Mouse (Mus musculus) gastrocnemius, adult 2 months (tissue): ENCODE measurements around the gene Anapc15-ps. TPM values are rescaled to one million over a fixed set of nuclear protein-coding genes. Genes with fewer than 3 reads are reported as not detected.

Experiments used
- DNase-seq: peaks from one replicate; pipeline ENCODE4 v3.0.0; 2022
- H3K27ac ChIP-seq: fragments of 200-600 bp; 2 replicates; pipeline ENCODE4 v1.8.1; 2022; ENCODE audit warnings: mild to moderate bottlenecking
- H3K4me3 ChIP-seq: fragments of 200-600 bp; 2 replicates; pipeline ENCODE4 v1.8.1; 2022; ENCODE audit warnings: mild to moderate bottlenecking, moderate library complexity
- CTCF ChIP-seq: fragments of 200-600 bp; IDR thresholded peaks from 2 replicates; pipeline ENCODE4 v1.8.1; 2022; ENCODE audit warnings: antibody characterized with exemption, mild to moderate bottlenecking, moderate library complexity
- intact Hi-C: fragments of 180-260 bp; cut with DNase I; formaldehyde crosslinking; loops from one replicate; pipeline ENCODE4 v1.15.1; 2025
- total RNA-seq, 2 experiments: library from RNA; stranded (reverse); gene quantifications; 2 replicates each; pipeline ENCODE4 v1.2.3; 2021

Gene Anapc15-ps
- total RNA-seq, 2 experiments from 2014 or later = not detected

DNA sequence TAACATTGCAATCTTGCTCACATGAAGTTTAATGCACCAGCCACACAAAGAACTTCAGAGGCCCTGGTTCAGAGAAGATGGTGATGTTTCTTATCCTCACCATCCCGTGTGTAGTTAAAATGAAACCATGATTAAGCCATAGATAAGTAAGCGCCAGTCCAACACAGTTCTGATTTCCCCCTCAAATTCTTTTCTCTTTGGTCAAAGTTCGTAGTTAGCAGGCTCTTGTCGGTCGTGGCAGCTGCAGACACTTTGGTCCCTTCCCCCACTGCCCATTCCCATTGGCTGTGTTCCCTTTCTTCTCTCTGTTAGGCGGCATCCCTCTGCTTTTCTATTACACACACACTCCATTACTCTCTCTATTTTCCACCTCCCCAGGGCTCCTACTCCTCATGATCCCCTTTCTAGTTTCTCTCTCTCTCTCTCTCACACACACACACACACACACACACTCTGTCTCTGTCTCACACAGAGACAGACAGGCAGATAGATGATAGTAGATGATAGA, 14.4 kb downstream of the Anapc15-ps start:
- intact Hi-C loops = no loop called here
- DNase-seq = no peak
- Histone ChIP-seq H3K27ac (no peak overlapping the region), H3K4me3 (no peak overlapping the region)
- TF ChIP-seq CTCF = no peak

DNA sequence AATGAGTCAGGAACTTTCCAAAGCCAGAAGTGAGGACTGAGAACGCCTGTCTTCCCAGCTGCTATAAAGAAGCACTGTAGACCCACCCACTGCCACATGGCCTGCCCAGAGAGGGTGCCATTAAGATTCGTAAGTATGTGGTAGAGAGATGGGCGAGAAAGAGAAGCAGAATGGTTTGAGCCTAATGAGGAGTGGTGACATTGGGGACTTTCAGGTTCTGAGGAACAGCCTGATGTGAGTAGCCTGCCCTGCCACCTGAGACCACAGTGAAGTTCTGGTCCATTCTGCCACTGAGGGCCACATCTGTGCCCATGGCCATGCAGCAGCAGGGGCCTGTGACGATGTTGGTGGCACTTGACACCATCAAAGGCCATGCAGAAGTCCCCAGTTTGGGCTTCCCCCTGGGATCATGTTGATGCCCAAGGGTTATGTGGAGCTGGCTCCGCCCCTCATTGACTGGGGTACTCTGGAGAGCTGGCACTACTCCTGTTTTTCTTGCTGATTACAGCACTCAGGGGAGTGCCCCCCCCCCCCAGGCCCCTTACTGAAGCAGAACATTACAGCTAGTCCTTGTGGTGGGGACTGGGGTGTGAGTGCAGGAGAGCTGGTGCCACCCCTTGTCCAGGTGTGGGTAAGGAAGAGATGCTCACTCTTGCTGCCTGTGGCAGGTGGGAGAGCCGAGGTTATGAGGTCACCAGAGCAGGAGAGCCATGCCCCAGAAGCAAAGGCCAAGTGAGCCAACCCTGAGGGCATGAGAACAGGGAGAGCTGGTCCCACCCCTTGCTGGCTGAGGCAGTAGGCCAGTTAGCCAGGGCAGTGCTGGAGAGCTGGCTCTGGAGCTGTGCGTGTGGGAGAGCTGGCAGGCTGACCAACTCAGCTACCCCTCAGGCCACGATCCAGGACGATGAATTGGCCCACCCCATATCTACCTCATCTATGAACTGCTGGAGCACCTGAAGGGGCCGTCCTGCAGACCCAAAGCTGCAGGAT, 16.7 kb downstream of the Anapc15-ps start:
- TF ChIP-seq CTCF = no peak
- Histone ChIP-seq H3K27ac (no peak overlapping the region), H3K4me3 (no peak overlapping the region)
- intact Hi-C loops = no loop called here
- no peak for DNase-seq

DNA sequence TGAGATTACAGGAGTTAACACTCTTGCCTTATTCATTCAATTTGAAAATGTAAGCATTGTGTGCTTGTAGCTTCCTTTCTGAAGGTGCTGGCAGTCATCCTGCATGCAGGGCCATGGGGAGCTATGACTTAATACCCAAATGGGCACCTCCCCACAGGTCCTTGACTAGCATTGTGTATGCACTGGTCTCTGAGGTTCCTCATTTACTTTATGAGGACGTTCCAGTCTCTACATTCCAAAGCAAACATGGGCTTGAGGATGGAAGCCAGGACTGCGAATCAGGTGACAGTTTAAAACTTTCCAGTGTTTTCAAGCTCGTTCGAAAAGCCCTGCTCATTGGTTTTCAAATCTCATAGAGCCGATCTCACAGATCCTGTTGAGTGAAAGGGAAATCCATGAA, 21.1 kb downstream of the Anapc15-ps start:
- no peak overlapping the region for H3K27ac ChIP-seq
- intact Hi-C loops = no loop called here
- no peak for DNase-seq
- TF ChIP-seq CTCF = no peak
- H3K4me3 ChIP-seq = no peak overlapping the region

DNA sequence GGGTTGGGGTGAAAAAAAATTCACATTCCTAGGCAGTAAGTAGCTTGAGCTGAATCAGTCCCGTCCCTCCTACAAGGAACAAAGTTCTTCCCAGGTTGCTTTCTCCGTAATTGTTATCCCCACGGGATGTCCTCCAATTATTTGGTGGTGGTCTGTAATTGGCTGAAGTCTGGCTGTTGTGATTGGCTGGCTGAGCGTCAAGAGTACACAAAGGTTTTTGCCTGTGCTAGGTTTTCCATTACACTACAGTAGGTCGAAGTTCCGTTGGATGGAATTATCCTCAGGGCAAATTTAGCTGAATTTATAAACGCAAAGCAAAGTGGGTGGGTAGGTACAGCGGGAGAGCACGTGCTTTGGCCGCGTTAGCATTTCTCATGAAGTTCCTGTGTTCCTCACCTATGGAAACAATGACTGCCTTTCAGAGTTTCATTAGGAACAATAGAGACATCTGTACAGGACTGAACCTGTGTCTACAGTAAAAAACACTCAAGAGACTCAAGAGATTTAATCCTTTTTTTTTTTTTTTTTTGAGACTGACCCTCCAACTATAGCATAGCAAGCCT, 24.8 kb downstream of the Anapc15-ps start:
- TF ChIP-seq CTCF = no peak
- H3K4me3 ChIP-seq = no peak overlapping the region
- H3K27ac ChIP-seq = no peak overlapping the region
- no peak for DNase-seq
- intact Hi-C loops = no loop called here

DNA sequence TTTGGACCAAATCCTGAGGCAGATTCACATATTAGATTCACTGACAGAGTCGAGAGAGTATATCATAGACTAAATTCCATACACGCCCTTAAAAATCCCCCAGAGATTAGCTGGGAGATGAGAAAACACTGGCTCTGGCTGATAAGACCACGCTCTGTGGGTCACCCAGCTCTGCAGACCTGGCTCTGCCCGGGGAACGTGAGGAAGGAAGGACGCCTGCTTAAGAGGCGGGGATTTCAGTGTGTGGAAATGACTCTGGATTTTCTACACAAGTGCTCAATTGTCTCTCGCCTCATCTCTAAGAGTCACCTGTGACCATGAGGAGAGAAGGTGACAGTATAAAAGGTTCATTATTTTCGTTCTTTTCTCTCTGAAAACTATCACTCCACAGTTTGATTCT, 26.1 kb downstream of the Anapc15-ps start:
- Histone ChIP-seq H3K4me3 (no peak overlapping the region), H3K27ac (no peak overlapping the region)
- DNase-seq = no peak
- intact Hi-C loops = no loop called here
- no peak for TF ChIP-seq CTCF

GRCm38 (mm10) chr10:95646576-95646975, 26.7 kb downstream of the Anapc15-ps start:
- intact Hi-C loops = no loop called here
- TF ChIP-seq CTCF = no peak
- Histone ChIP-seq H3K27ac (no peak overlapping the region), H3K4me3 (no peak overlapping the region)
- no peak for DNase-seq

GRCm38 (mm10) chr10:95643696-95644360, 29.4 kb downstream of the Anapc15-ps start:
- no peak overlapping the region for H3K4me3 ChIP-seq
- intact Hi-C loops = no loop called here
- no peak for TF ChIP-seq CTCF
- DNase-seq = peak; percentile 51
- H3K27ac ChIP-seq = peak overlapping the region; percentile 77

DNA sequence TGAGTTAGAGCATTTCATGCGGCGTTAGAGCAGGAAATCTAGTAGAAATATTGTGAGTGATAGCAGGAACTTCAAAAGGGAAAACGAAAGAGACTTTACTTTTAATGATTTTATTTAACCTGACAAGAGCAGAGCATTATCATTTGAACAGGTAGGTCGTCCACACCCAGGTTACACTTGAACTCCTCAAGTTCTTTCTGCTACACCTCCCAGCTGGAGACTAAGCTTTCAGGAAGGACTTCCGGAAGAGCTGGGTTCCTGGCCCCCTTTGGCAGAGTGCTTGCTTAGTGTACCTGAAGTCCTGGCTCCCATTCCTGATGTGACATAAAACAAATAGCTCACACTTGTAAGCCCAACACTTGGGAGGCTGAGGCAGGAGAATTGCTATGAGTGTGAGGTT, 30.2 kb downstream of the Anapc15-ps start:
- no peak for DNase-seq
- intact Hi-C loops = no loop called here
- TF ChIP-seq CTCF = no peak
- H3K4me3 ChIP-seq = no peak overlapping the region
- H3K27ac ChIP-seq = peak overlapping the region; percentile 77

GRCm38 (mm10) chr10:95641335-95641734, 31.9 kb downstream of the Anapc15-ps start:
- DNase-seq = peak; percentile 49
- no peak overlapping the region for H3K4me3 ChIP-seq
- no peak for TF ChIP-seq CTCF
- no peak overlapping the region for H3K27ac ChIP-seq
- intact Hi-C loops = no loop called here

GRCm38 (mm10) chr10:95639429-95639828, 33.8 kb downstream of the Anapc15-ps start:
- H3K4me3 ChIP-seq = no peak overlapping the region
- intact Hi-C loops = loop anchor here (5.0 kb wide), 1 partner anchor 77 kb away; the partner anchor contains the start of gene Nudt4
- no peak overlapping the region for H3K27ac ChIP-seq
- no peak for DNase-seq
- TF ChIP-seq CTCF = no peak

GRCm38 (mm10) chr10:95634751-95635150, 38.5 kb downstream of the Anapc15-ps start:
- no peak for DNase-seq
- H3K27ac ChIP-seq = no peak overlapping the region
- intact Hi-C loops = loop anchor here (5.0 kb wide), 1 partner anchor 72 kb away; the partner anchor contains the start of gene Nudt4
- no peak for TF ChIP-seq CTCF
- H3K4me3 ChIP-seq = no peak overlapping the region

DNA sequence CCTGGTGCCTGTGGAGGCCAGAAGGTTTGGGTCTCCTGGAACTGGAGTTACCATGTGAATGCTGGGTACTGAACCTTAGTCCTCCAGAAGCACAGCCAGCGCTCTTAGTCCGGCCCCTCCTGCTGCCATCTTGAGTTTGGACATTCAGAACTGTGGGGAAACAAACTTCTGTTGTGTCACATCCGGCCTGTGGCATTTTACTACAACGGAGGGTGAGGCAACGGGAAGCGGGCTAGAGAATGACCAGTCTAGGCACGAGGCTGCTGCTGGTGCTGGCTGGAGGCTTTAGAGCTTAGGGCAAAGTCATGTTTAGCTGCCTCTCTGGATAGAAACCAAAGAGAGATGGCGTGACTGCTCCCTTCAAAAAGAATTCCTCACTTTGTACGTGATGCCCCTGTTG, 39.0 kb downstream of the Anapc15-ps start:
- H3K4me3 ChIP-seq = no peak overlapping the region
- H3K27ac ChIP-seq = no peak overlapping the region
- no peak for TF ChIP-seq CTCF
- DNase-seq = no peak
- intact Hi-C loops = no loop called here

DNA sequence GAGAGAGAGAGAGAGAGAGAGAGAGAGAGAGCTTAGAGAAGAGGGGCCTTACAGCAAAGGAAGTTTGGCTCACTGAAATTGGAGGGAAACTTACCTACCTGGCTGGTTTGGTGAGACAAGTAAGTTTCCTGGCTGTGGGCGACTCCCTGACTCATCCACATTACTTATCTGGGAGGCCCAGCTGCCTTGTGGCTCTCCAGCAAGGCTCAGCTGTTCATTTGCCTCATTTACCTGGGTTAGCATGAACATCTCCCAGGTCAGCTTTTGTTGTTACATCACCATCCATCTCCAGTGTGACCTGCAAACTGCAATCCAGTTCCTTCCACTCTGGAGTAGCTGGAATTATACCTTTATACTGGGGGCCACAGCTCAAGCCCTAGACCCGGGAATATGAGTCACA, 41.7 kb downstream of the Anapc15-ps start:
- DNase-seq = no peak
- H3K27ac ChIP-seq = no peak overlapping the region
- H3K4me3 ChIP-seq = no peak overlapping the region
- intact Hi-C loops = loop anchor here (2.0 kb wide), 1 partner anchor 57 kb away; no protein-coding TSS in a partner anchor
- no peak for TF ChIP-seq CTCF
